Mouse (Mus musculus) stomach, postnatal 0 days (tissue): ENCODE results near the gene Ccdc33.

Source experiments
- CTCF ChIP-seq: IDR thresholded peaks from 2 replicates; pipeline ENCODE4 v1.5.1; 2016; ENCODE audit warnings: antibody characterized with exemption, low read depth, mild to moderate bottlenecking, moderate library complexity
- EP300 ChIP-seq: optimal IDR thresholded peaks from 2 replicates; pipeline ENCODE3; 2016; ENCODE audit warnings: antibody characterized with exemption

GRCm38 (mm10) chr9:58055666-58056065, 63.0 kb downstream of the Ccdc33 start:
- TF ChIP-seq CTCF (no peak), EP300 (no peak)
